Mouse (Mus musculus) forebrain, embryonic 13.5 days (tissue): ENCODE data around the gene Ssbp2. TPM values are rescaled to one million over a fixed set of nuclear protein-coding genes. Genes with fewer than 3 reads are reported as not detected.

Experiments
- ATAC-seq: fragments of 200-750 bp; cut with Nextera tagmentation; 2 replicates; pipeline ENCODE4 v1.8.0; 2017
- H3K27ac ChIP-seq: fragments of 300-500 bp; sonication (generic); 2 replicates; pipeline ENCODE4 v1.5.1; 2015; ENCODE audit warnings: inconsistent platforms, mild to moderate bottlenecking, moderate library complexity
- H3K27me3 ChIP-seq: fragments of 300-500 bp; sonication (generic); 2 replicates; pipeline ENCODE4 v1.6.1; 2015; ENCODE audit warnings: mild to moderate bottlenecking, inconsistent platforms
- H3K36me3 ChIP-seq: fragments of 300-500 bp; sonication (generic); 2 replicates; pipeline ENCODE4 v1.6.1; 2015; ENCODE audit warnings: mild to moderate bottlenecking, inconsistent platforms; ENCODE audit not compliant: poor library complexity, severe bottlenecking
- H3K4me1 ChIP-seq: fragments of 300-500 bp; sonication (generic); 2 replicates; pipeline ENCODE4 v1.6.1; 2015; ENCODE audit warnings: inconsistent platforms
- H3K4me2 ChIP-seq: fragments of 300-500 bp; sonication (generic); 2 replicates; pipeline ENCODE4 v1.6.1; 2015; ENCODE audit warnings: inconsistent platforms, mild to moderate bottlenecking, moderate library complexity
- H3K4me3 ChIP-seq: fragments of 300-500 bp; sonication (generic); 2 replicates; pipeline ENCODE4 v1.5.1; 2015; ENCODE audit warnings: mild to moderate bottlenecking, inconsistent platforms
- H3K9ac ChIP-seq: fragments of 300-500 bp; sonication (generic); 2 replicates; pipeline ENCODE4 v1.6.1; 2015; ENCODE audit warnings: mild to moderate bottlenecking, inconsistent platforms
- H3K9me3 ChIP-seq: fragments of 300-500 bp; sonication (generic); replicated peaks from 2 replicates; pipeline ENCODE4 v1.6.1; 2016; ENCODE audit warnings: inconsistent platforms
- WGBS: fragments of 180-500 bp; shearing (Covaris S2); methylation state at CpG from one replicate; pipeline ENCODE4 v1.1.7; 2015; 5-methylcytosine and 5-hydroxymethylcytosine counted together
- polyA plus RNA-seq: library from polyadenylated mRNA; unstranded; fragments of >200 nt; fragmentation: Nextera tagmentation; extraction: Ambion mirVana; gene quantifications from 2 replicates; pipeline ENCODE4 v1.2.1, GENCODE M21; 2015

The Ssbp2 gene
- polyA plus RNA-seq, 1 experiment from 2014 or later: 202 TPM

- Histone ChIP-seq H3K4me1 (0 out of 2 replicates have a peak, but pooled peaks cover 4% of the 10 kb centered on the region), H3K4me3 (no peak overlapping the region), H3K36me3 (no peaks in the 10 kb centered on the region), H3K27ac (no peak overlapping the region), H3K4me2 (no peak overlapping the region), H3K27me3 (no peaks in the 10 kb centered on the region), H3K9ac (no peak overlapping the region), H3K9me3 (no peaks in the 10 kb centered on the region)
- no peak for ATAC-seq
- WGBS: 76% methylated on average over 5 of the region's 5 CpGs
Measured at GRCm38 (mm10) chr13:91448936-91449335, 11.1 kb upstream of the Ssbp2 start.

- Histone ChIP-seq H3K9me3 (no peaks in the 10 kb centered on the region), H3K9ac (no peak overlapping the region), H3K4me1 (no peaks in the 10 kb centered on the region), H3K27me3 (no peaks in the 10 kb centered on the region), H3K36me3 (no peaks in the 10 kb centered on the region), H3K4me3 (no peak overlapping the region), H3K27ac (no peak overlapping the region), H3K4me2 (no peak overlapping the region)
- 78% methylated on average over 3 of the region's 3 CpGs for WGBS
- no peak for ATAC-seq
Measured at GRCm38 (mm10) chr13:91451405-91452166, 8.5 kb upstream of the Ssbp2 start.

DNA sequence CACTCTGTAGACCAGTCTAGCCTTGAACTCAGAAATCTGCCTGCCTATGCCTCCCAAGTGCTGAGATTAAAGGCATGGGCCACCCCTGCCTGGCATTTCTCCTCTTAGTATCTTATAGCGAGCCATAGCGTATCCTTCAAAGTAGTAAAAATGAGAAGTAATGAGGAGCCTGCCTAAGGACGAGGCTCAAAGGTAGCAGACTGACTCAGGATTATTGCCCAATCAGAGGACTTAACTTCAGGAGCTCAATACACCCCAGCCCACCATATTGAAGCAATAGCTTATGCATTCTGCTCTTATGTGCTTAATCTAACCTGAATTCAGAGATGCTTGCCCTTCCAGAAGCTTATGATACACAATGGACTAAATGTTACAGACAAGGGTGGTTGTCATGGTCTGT, 7.8 kb upstream of the Ssbp2 start:
- no peak for ATAC-seq
- WGBS: 90% methylated on average over 3 of the region's 3 CpGs
- Histone ChIP-seq H3K4me2 (no peak overlapping the region), H3K4me1 (no peaks in the 10 kb centered on the region), H3K36me3 (no peaks in the 10 kb centered on the region), H3K9ac (no peak overlapping the region), H3K27ac (no peak overlapping the region), H3K4me3 (no peak overlapping the region), H3K9me3 (no peaks in the 10 kb centered on the region), H3K27me3 (no peaks in the 10 kb centered on the region)

GRCm38 (mm10) chr13:91453236-91453635, 6.8 kb upstream of the Ssbp2 start:
- H3K9me3 ChIP-seq: no peaks in the 10 kb centered on the region
- no peak overlapping the region for H3K9ac ChIP-seq
- no peaks in the 10 kb centered on the region for H3K4me1 ChIP-seq
- no peak for ATAC-seq
- no peak overlapping the region for H3K4me3 ChIP-seq
- H3K36me3 ChIP-seq: no peaks in the 10 kb centered on the region
- no peak overlapping the region for H3K4me2 ChIP-seq
- 95% methylated on average over 3 of the region's 3 CpGs for WGBS
- no peak overlapping the region for H3K27ac ChIP-seq
- no peaks in the 10 kb centered on the region for H3K27me3 ChIP-seq

DNA sequence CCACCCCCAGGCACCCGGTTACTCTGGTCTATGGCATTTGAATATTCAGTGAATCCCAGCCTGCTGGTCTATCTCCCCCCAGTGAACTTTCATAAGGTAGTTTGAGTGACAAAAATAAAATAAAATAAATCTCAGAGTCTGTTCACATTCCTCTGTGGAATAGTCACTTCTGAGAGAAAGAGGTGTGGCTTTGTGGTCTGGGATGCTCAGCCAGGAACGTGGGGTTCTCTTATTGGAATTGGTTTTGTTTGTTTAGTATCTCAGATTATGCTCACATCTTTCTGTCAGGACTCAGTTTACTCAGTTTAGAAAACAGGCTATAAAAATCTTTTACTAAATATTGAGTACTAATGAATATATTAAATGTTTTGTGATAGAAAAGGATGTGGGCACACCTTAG, 4.0 kb upstream of the Ssbp2 start:
- no peak for ATAC-seq

DNA sequence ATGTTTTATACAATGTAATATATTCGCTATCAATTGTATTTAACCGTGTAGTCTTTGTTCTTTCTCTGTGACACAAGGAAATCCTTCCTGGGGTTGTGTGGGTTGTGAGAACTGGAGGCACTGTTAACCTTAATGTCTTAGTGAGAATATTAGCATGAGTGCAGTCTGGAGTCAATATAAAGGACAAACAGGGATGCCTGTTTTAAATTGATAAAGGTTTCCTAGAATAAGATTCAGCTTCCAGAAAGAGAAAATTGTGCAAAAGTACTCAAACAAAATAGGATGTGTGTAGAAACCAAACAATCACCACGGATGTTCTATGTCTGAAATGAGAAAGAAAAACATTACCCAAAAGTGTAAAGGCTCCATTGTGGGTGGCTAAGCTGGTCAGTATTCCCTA, 3.3 kb upstream of the Ssbp2 start:
- no peaks in the 10 kb centered on the region for H3K27me3 ChIP-seq
- no peaks in the 10 kb centered on the region for H3K9me3 ChIP-seq
- no peaks in the 10 kb centered on the region for H3K36me3 ChIP-seq
- H3K4me2 ChIP-seq: no peak overlapping the region
- ATAC-seq: no peak
- peaks cover 12% of the 10 kb centered on the region for H3K4me1 ChIP-seq
- H3K4me3 ChIP-seq: no peak overlapping the region
- no peak overlapping the region for H3K9ac ChIP-seq
- H3K27ac ChIP-seq: no peak overlapping the region
- WGBS: 73% methylated on average over 3 of the region's 3 CpGs

More for the DNA sequence above, 4.0 kb upstream of the Ssbp2 start:
- no peaks in the 10 kb centered on the region for H3K9me3 ChIP-seq
- H3K4me2 ChIP-seq: no peak overlapping the region
- no peak overlapping the region for H3K4me3 ChIP-seq
- 47% methylated on average over 2 of the region's 2 CpGs for WGBS
- no peaks in the 10 kb centered on the region for H3K27me3 ChIP-seq
- peaks cover 12% of the 10 kb centered on the region for H3K4me1 ChIP-seq
- no peak overlapping the region for H3K27ac ChIP-seq
- no peak overlapping the region for H3K9ac ChIP-seq
- H3K36me3 ChIP-seq: no peaks in the 10 kb centered on the region

- Histone ChIP-seq H3K36me3 (no peaks in the 10 kb centered on the region), H3K27ac (no peak overlapping the region), H3K9me3 (no peaks in the 10 kb centered on the region), H3K4me3 (no peak overlapping the region), H3K4me1 (peaks cover 20% of the 10 kb centered on the region), H3K27me3 (no peaks in the 10 kb centered on the region), H3K9ac (no peak overlapping the region), H3K4me2 (no peak overlapping the region)
- WGBS: 82% methylated on average over 4 of the region's 4 CpGs
- no peak for ATAC-seq
Measured at GRCm38 (mm10) chr13:91457974-91458373, 2.1 kb upstream of the Ssbp2 start.

GRCm38 (mm10) chr13:91459489-91459888, 594 bp upstream of the Ssbp2 start:
- Histone ChIP-seq H3K9ac (no peak overlapping the region), H3K4me2 (no peak overlapping the region), H3K4me3 (no peak overlapping the region), H3K27me3 (no peaks in the 10 kb centered on the region), H3K4me1 (peaks cover 34% of the 10 kb centered on the region), H3K36me3 (no peaks in the 10 kb centered on the region), H3K27ac (peak overlapping the region; percentile 86), H3K9me3 (no peaks in the 10 kb centered on the region)
- no peak for ATAC-seq
- WGBS: 19% methylated on average over 4 of the region's 4 CpGs

GRCm38 (mm10) chr13:91460621-91461284, 670 bp downstream of the Ssbp2 start:
- H3K4me3 ChIP-seq: peak overlapping the region; percentile 97
- WGBS: 1% methylated on average over 29 of the region's 70 CpGs
- ATAC-seq: peak; percentile 99
- peak overlapping the region; percentile 87 for H3K4me2 ChIP-seq
- no peaks in the 10 kb centered on the region for H3K9me3 ChIP-seq
- H3K4me1 ChIP-seq: peaks cover 42% of the 10 kb centered on the region
- H3K36me3 ChIP-seq: no peaks in the 10 kb centered on the region
- no peaks in the 10 kb centered on the region for H3K27me3 ChIP-seq
- H3K27ac ChIP-seq: peak overlapping the region; percentile 97
- H3K9ac ChIP-seq: peak overlapping the region; percentile 94

DNA sequence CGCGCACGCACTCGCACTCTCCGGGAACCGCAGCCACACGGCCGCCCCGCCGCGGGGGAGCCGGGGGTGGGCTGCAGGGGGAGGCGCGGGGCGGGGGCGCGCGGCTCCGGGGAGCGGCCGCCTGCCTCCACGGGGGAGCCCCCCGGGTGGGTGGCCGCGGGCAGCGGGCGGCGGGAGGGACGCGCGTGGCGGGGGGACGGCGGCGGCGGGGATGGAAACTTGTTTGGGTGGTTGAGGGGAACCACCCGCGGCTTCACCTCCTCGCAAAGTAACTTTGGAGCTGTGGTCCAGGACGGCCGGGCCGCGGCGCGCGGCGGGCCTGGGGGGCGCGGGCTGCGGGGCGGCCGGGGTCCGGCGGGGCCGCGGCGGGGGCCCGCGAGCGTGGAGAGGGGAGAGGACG, 1.2 kb downstream of the Ssbp2 start:
- H3K27ac ChIP-seq: peak overlapping the region; percentile 97
- H3K4me3 ChIP-seq: peak overlapping the region; percentile 97
- H3K4me2 ChIP-seq: peak overlapping the region; percentile 87
- peaks cover 42% of the 10 kb centered on the region for H3K4me1 ChIP-seq
- peak overlapping the region; percentile 94 for H3K9ac ChIP-seq
- no peaks in the 10 kb centered on the region for H3K36me3 ChIP-seq
- H3K27me3 ChIP-seq: no peaks in the 10 kb centered on the region
- no peaks in the 10 kb centered on the region for H3K9me3 ChIP-seq
- under 1% methylated on average over 16 of the region's 61 CpGs for WGBS
- peak; percentile 11 for ATAC-seq

DNA sequence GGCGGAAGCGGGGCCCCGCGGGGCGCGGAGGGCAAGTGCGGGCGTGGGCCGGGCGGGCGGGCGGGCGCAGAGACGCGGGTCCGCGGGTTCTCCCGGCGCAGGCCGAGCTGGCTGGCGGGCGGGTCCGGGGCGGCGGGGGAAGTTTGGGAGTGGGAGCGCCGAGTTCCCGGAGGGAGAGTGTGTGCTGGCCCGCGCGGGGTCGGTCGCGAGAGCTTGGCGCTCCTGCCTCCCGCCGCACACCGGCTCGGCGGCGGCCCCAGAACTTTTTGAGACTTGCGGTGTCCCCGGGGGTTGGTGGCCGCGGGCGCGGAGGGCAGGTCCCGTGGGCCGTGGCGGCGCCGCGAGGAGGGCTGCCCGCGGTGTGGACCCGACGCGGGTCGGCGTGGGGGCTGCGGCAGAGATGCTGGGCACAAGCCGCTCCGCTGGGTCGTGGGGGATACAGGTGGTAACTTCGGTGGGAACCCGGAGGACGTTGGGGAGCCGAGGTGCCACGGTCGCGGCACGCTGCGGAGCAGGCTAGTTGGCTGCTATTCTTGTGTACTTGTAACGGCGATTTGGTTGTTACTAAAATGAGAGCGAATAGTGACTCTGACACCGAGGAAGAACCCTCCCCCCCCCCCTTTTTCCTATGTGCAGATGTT, 1.7 kb downstream of the Ssbp2 start:
- peak overlapping the region; percentile 87 for H3K4me2 ChIP-seq
- no peaks in the 10 kb centered on the region for H3K27me3 ChIP-seq
- no peaks in the 10 kb centered on the region for H3K36me3 ChIP-seq
- H3K9ac ChIP-seq: peak overlapping the region; percentile 94
- H3K9me3 ChIP-seq: no peaks in the 10 kb centered on the region
- no peak for ATAC-seq
- H3K27ac ChIP-seq: peak overlapping the region; percentile 97
- peak overlapping the region; percentile 97 for H3K4me3 ChIP-seq
- peaks cover 42% of the 10 kb centered on the region for H3K4me1 ChIP-seq
- WGBS: 0% methylated on average over 49 of the region's 77 CpGs

DNA sequence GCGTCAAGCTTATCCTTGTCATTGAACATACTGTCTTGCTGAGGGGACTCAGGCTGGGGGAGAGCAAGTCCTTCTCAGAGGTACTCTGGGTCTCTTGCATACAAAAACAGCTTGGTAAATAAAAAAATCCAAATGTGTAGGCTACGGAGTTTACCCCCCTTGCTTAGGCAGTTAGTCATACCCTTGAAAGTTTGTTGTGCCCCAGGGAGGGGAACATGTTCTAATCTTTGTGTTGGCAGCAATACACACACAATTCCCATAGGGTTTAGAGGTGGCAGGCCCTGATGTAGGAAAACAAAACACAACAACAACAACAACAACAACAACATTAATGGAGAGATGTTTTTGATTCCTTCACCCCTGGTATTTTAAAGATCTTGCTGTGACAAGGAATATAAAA, 2.3 kb downstream of the Ssbp2 start:
- peak overlapping the region; percentile 87 for H3K4me2 ChIP-seq
- no peaks in the 10 kb centered on the region for H3K36me3 ChIP-seq
- H3K27ac ChIP-seq: no peak overlapping the region
- H3K9me3 ChIP-seq: no peaks in the 10 kb centered on the region
- no peak for ATAC-seq
- WGBS: 2% methylated on average over 2 of the region's 2 CpGs
- no peaks in the 10 kb centered on the region for H3K27me3 ChIP-seq
- peak overlapping the region; percentile 94 for H3K9ac ChIP-seq
- peaks cover 42% of the 10 kb centered on the region for H3K4me1 ChIP-seq
- peak overlapping the region; percentile 97 for H3K4me3 ChIP-seq
